Mouse (Mus musculus) hindbrain, embryonic 10.5 days (tissue): ENCODE measurements around the gene Gcnt2. TPM values are rescaled to one million over a fixed set of nuclear protein-coding genes. Genes with fewer than 3 reads are reported as not detected.

ENCODE experiments used
- DNase-seq: peaks from one replicate; pipeline ENCODE4 v3.0.0-alpha.2; 2017; ENCODE audit warnings: low spot score
- H3K27ac ChIP-seq: fragments of 300-500 bp; sonication (generic); 2 replicates; pipeline ENCODE4 v1.5.1; 2016; ENCODE audit warnings: mild to moderate bottlenecking, moderate library complexity
- H3K27me3 ChIP-seq: fragments of 300-500 bp; sonication (generic); 2 replicates; pipeline ENCODE4 v1.6.1; 2016; ENCODE audit warnings: mild to moderate bottlenecking; ENCODE audit not compliant: poor library complexity, insufficient read depth, severe bottlenecking
- H3K36me3 ChIP-seq: fragments of 300-500 bp; sonication (generic); 2 replicates; pipeline ENCODE4 v1.6.1; 2016; ENCODE audit warnings: mild to moderate bottlenecking, moderate library complexity
- H3K4me1 ChIP-seq: fragments of 300-500 bp; sonication (generic); replicated peaks from 2 replicates; pipeline ENCODE4 v1.6.1; 2016; ENCODE audit warnings: mild to moderate bottlenecking
- H3K4me3 ChIP-seq: fragments of 300-500 bp; sonication (generic); 2 replicates; pipeline ENCODE4 v1.5.1; 2016; ENCODE audit warnings: mild to moderate bottlenecking, moderate library complexity
- H3K9me3 ChIP-seq: fragments of 300-500 bp; sonication (generic); 2 replicates; pipeline ENCODE4 v1.6.1; 2016; ENCODE audit warnings: mild to moderate bottlenecking, moderate library complexity
- WGBS: fragments of 180-500 bp; shearing (Covaris S2); methylation state at CpG from one replicate; pipeline ENCODE4 v1.1.7; 2016; 5-methylcytosine and 5-hydroxymethylcytosine counted together
- polyA plus RNA-seq: library from polyadenylated mRNA; unstranded; fragments of >200 nt; fragmentation: Nextera tagmentation; extraction: Ambion mirVana; gene quantifications from 2 replicates; pipeline ENCODE4 v1.2.1, GENCODE M21; 2016

The Gcnt2 gene
- 3.3 and 3.9 TPM in 2 replicates for polyA plus RNA-seq

- no peak within 1 kb of the TSS for H3K4me3 ChIP-seq
- no peaks in the 10 kb centered on the region for H3K9me3 ChIP-seq
- H3K27ac ChIP-seq: no peak within 1 kb of the TSS
- peaks cover 3% of the 10 kb centered on the region; the same call in 1 of the 2 replicates for H3K4me1 ChIP-seq
- no peaks in the 10 kb centered on the region for H3K36me3 ChIP-seq
- peak; percentile 11 for DNase-seq
- no peaks in the 10 kb centered on the region for H3K27me3 ChIP-seq
- WGBS: 60% methylated on average over 22 of the region's 22 CpGs
Measured at GRCm38 (mm10) chr13:40859652-40860399, at the start of gene Gcnt2. Gcnt2 (plus strand) TSS chr13:40859754.

DNA sequence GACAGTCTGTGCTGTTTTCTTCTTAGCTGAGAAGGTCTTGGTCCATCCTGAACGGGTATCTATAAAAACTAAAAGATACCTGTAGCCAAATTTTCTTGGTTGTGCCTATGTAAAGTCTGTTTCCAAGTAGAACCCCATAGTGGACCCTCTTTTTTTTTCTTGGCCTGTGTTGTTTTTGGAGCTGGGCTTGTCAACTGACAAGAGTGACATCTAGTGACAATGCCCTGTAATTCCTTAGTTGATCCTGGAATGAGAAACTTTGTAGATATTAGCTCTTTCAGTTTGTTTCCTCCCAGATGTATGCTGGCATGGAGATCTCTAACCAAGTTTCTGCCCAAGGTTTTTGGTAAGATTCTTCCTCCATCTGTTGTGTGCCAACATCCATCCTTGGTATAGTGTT lies 38.9 kb upstream of the Gcnt2 start:
- Histone ChIP-seq H3K4me1 (no peaks in the 10 kb centered on the region), H3K4me3 (no peak overlapping the region), H3K9me3 (no peaks in the 10 kb centered on the region), H3K36me3 (no peaks in the 10 kb centered on the region), H3K27ac (no peak overlapping the region), H3K27me3 (no peaks in the 10 kb centered on the region)
- WGBS: 48% methylated on average over 1 of the region's 1 CpGs
- DNase-seq: no peak

- no peak overlapping the region for H3K27ac ChIP-seq
- H3K4me1 ChIP-seq: no peaks in the 10 kb centered on the region
- no peaks in the 10 kb centered on the region for H3K27me3 ChIP-seq
- no peaks in the 10 kb centered on the region for H3K9me3 ChIP-seq
- no peaks in the 10 kb centered on the region for H3K36me3 ChIP-seq
- WGBS: 80% methylated on average over 2 of the region's 2 CpGs
- DNase-seq: no peak
- H3K4me3 ChIP-seq: no peak overlapping the region
Measured at GRCm38 (mm10) chr13:40821911-40822310, 37.6 kb upstream of the Gcnt2 start.

DNA sequence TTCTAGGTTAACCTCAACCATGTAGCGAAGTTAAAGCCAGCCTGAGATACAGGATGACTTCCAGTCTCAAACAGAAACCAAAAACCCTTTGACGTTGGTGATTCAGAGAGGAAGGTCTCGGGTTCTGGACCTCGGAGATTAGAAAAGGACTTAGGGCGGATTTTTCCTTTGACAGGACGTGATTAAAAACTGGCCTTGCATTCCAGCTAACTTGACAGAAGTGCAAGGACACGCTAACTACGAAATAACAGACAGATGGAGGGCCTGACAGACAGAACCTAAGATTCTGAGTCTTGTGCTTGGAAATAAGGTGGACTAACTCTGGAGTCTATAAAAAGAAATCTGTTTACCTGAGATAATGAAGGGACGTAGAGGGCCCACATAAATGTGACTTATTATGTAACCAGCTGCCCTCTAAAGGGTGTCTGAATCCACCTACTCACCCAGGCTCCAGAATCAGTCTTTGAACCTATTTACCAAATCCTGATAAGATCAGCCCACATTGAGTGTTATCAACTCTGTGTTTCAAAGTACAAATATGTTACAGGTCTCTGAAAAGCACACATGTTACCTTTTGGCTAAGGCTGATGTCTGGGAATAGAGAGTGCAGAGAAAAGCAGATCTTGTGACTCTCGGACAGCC lies 18.3 kb upstream of the Gcnt2 start:
- Histone ChIP-seq H3K4me3 (no peak overlapping the region), H3K27ac (no peak overlapping the region), H3K27me3 (no peaks in the 10 kb centered on the region), H3K36me3 (no peaks in the 10 kb centered on the region), H3K4me1 (no peaks in the 10 kb centered on the region), H3K9me3 (no peaks in the 10 kb centered on the region)
- no peak for DNase-seq
- 79% methylated on average over 10 of the region's 10 CpGs for WGBS

- Histone ChIP-seq H3K27ac (no peak overlapping the region), H3K9me3 (no peaks in the 10 kb centered on the region), H3K27me3 (no peaks in the 10 kb centered on the region), H3K36me3 (no peaks in the 10 kb centered on the region), H3K4me1 (no peaks in the 10 kb centered on the region), H3K4me3 (no peak overlapping the region)
- 45% methylated on average over 1 of the region's 1 CpGs for WGBS
- DNase-seq: no peak
Measured at GRCm38 (mm10) chr13:40842141-40842540, 17.4 kb upstream of the Gcnt2 start.

- 30% methylated on average over 5 of the region's 5 CpGs for WGBS
Measured at GRCm38 (mm10) chr13:40843418-40844067, 16.0 kb upstream of the Gcnt2 start.

GRCm38 (mm10) chr13:40844144-40844543 lies 15.4 kb upstream of the Gcnt2 start:
- Histone ChIP-seq H3K4me3 (no peak overlapping the region), H3K4me1 (no peaks in the 10 kb centered on the region), H3K27me3 (no peaks in the 10 kb centered on the region), H3K9me3 (no peaks in the 10 kb centered on the region), H3K36me3 (no peaks in the 10 kb centered on the region), H3K27ac (no peak overlapping the region)
- 91% methylated on average over 5 of the region's 5 CpGs for WGBS
- DNase-seq: no peak

More at GRCm38 (mm10) chr13:40843418-40844067, 16.0 kb upstream of the Gcnt2 start:
- peak; percentile 69 for DNase-seq
- H3K27me3 ChIP-seq: no peaks in the 10 kb centered on the region
- H3K36me3 ChIP-seq: no peaks in the 10 kb centered on the region
- no peak overlapping the region for H3K4me3 ChIP-seq
- H3K27ac ChIP-seq: no peak overlapping the region
- no peaks in the 10 kb centered on the region for H3K9me3 ChIP-seq
- no peaks in the 10 kb centered on the region for H3K4me1 ChIP-seq

DNA sequence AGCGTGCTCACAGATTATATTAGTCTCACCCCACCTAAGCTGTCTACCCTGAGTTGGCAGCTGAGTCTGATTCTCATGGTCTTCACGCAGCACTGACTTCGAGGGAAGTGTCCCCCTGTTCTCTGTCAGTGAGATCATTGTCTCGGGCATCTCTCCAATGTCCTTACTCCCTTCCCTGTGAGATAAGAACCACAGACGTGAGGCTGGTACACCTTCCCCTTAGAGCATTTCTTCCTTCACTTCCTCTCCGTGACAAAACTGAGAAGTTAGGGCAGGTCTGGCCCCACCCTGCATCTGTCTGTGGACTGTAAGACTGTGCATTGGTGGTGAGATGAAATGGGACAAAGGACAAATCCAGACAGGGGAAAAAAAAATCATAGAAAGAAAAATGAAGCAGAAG lies 13.6 kb upstream of the Gcnt2 start:
- Histone ChIP-seq H3K27me3 (no peaks in the 10 kb centered on the region), H3K27ac (no peak overlapping the region), H3K4me1 (no peaks in the 10 kb centered on the region), H3K36me3 (no peaks in the 10 kb centered on the region), H3K4me3 (no peak overlapping the region), H3K9me3 (no peaks in the 10 kb centered on the region)
- WGBS: 72% methylated on average over 6 of the region's 6 CpGs
- DNase-seq: no peak

DNA sequence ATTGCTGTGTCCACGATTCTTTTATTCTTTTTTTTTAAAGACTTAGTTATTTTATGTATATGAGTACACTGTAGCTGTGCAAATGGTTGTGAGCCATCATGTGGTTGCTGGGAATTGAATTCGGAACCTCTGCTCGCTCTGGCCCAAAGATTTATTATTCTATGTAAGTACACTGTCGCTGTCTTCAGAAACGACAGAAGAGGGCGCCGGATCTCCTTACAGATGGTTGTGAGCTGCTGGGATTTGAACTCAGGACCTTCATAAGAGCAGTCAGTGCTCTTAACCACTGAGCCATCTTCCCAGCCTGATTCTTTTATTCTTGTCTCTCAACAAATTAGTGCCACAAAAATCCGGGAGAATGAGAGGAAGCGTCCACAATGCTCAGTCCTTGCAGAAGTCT lies 13.2 kb upstream of the Gcnt2 start:
- 67% methylated on average over 9 of the region's 9 CpGs for WGBS
- no peak overlapping the region for H3K4me3 ChIP-seq

DNA sequence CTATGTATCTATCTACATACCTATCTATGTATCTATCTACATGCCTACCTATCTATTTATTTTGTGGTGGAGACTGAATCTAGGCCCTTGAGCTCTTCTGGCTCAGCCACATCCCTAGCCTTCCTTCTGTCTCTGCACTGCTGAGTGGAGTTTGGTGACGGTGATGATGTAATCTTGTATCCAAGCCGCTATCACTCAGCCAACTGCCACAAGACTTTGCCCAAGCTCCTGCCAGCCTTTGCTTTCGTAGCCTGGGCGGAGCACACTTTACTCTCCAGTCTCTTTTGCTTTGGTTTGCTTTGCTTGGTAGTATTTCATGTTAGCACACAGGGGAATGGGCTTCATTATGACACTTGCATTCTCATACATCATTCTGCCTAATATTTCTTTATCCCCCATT lies 11.7 kb upstream of the Gcnt2 start:
- DNase-seq: no peak
- H3K4me3 ChIP-seq: no peak overlapping the region
- 86% methylated on average over 4 of the region's 4 CpGs for whole genome bisulfite sequencing

More for the DNA sequence above, 13.2 kb upstream of the Gcnt2 start:
- no peak for DNase-seq
- H3K27ac ChIP-seq: no peak overlapping the region
- no peaks in the 10 kb centered on the region for H3K27me3 ChIP-seq
- H3K9me3 ChIP-seq: no peaks in the 10 kb centered on the region
- no peaks in the 10 kb centered on the region for H3K4me1 ChIP-seq
- no peaks in the 10 kb centered on the region for H3K36me3 ChIP-seq

DNA sequence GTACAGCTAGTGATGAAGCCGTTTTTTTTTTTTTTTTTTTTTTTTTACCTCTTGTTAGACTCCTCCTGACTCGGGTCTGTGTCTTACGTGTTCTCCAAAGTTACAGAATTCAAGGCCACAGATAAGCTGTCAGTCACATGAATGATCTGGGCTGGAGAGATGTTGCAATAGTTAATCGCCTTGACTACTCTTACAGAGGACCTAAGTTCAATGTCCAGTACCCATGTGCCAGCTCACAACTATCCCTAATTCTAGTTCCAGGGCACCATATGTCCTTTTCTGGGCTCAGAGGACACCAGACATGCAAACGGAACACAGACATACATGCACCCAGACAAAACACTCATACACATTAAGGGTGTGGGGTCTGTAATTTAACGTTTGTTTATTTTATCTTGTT lies 8.9 kb upstream of the Gcnt2 start:
- no peaks in the 10 kb centered on the region for H3K27me3 ChIP-seq
- H3K4me3 ChIP-seq: no peak overlapping the region
- no peaks in the 10 kb centered on the region for H3K9me3 ChIP-seq
- 94% methylated on average over 6 of the region's 6 CpGs for WGBS
- no peak for DNase-seq
- peaks cover 13% of the 10 kb centered on the region for H3K4me1 ChIP-seq
- no peaks in the 10 kb centered on the region for H3K36me3 ChIP-seq
- no peak overlapping the region for H3K27ac ChIP-seq

More for the DNA sequence above, 11.7 kb upstream of the Gcnt2 start:
- Histone ChIP-seq H3K36me3 (no peaks in the 10 kb centered on the region), H3K27me3 (no peaks in the 10 kb centered on the region), H3K4me1 (0 out of 2 replicates have a peak, but pooled peaks cover 3% of the 10 kb centered on the region), H3K9me3 (no peaks in the 10 kb centered on the region), H3K27ac (no peak overlapping the region)

DNA sequence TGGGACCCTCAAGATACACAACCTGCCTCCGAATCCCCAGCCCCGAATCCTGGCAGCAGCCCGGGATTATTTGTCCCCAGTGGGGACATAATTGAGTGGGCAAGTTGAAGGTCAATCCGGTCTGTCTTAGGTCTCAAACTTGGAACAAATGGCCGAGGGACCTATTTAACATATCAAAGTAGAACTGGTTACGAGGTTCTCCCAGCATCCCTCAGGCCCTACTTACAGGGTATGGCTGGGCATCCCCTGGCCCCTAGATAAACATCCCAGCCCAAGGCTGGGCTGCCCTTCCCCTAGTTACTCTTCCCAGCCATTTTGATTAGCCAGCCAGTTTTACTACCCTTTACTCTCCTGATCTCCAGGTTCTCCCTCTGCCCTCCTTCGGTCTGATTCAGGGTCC lies 8.3 kb upstream of the Gcnt2 start:
- no peak for DNase-seq
- Histone ChIP-seq H3K4me3 (no peak overlapping the region), H3K27me3 (no peaks in the 10 kb centered on the region), H3K4me1 (peaks cover 13% of the 10 kb centered on the region), H3K36me3 (no peaks in the 10 kb centered on the region), H3K9me3 (no peaks in the 10 kb centered on the region), H3K27ac (no peak overlapping the region)
- 79% methylated on average over 7 of the region's 7 CpGs for WGBS

DNA sequence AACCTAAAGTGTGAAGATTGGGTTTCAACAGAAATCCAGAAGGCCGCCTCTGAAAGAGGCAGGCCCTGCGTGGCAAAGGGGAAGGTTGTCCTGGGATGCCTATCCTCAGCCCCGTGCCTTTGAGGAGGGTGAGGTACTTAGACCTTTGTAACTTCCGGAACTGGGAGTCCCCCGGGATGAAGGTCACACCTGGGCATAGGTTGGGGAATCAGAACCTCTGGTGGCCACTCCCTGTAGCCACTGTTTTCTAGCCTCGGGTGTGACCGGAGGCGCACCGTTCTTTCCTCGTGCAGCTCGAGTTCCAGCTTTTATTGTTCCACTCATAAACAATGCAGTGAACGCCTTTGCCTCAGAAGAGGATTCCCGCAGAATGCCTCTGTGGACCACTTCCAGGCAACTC lies 7.6 kb upstream of the Gcnt2 start:
- Histone ChIP-seq H3K4me3 (no peak overlapping the region), H3K4me1 (peaks cover 13% of the 10 kb centered on the region), H3K36me3 (no peaks in the 10 kb centered on the region), H3K27ac (no peak overlapping the region), H3K27me3 (no peaks in the 10 kb centered on the region), H3K9me3 (no peaks in the 10 kb centered on the region)
- WGBS: 70% methylated on average over 13 of the region's 13 CpGs
- DNase-seq: no peak
